In the genomic region with DNA sequence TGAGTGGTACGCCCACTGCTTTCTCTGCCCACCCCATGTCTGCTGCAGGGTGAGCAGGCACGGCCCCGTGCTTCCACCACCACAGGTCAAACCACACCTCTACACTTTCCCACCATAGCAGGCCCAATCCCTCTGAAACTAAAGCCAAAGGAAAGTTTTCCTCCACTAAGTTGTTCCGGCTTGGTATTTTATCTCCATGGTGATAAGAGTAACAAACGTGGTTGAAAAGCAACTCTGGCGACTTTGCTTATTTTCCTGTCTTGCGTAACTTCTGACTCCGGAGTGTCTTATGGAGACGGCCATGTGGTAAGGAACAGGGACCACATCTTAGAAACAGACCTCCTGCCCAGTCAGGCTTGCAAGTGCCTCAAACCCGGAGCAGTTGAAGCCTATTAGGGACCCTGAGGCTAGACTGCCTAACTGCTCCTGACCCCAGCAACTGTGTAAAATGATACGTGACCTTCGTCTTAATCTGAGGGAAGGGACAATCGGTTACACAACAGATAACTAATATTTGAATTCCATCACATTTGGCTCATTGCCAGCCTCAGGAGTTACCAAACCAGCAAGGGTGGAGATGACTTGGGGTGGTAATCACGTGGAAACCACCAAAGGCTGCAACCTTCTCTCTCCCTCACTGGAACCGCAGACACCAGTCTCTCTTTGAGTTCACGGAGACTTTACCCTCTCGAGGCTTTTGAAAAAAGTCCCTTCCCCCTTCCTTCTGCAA, we compare ENCODE assay signal across 9 mouse cellular contexts. TPM values are rescaled to one million over a fixed set of nuclear protein-coding genes. Genes with fewer than 3 reads are reported as not detected.
A peak's percentile ranks its signal among the peaks of the same experiment; 100 is the strongest.
DNase-seq lines count a peak whose midpoint lies in the region; ATAC-seq lines count a peak whose summit lies in the region.
"Had no signal": no experiment of that assay in that cellular context is flagged by ENCODE, and none has a peak within 500 bp of the region (broad histone marks: within the 10 kb centered on the region; RNA-seq: fewer than 3 reads in every experiment).

No protein-coding gene starts in this region.

- ATAC-seq in embryonic facial prominence, embryonic 14.5 days (ENCODE audit: low read depth) = peak; percentile 50; the same call in 1 of the 2 replicates
- ATAC-seq in intestine, embryonic 14.5 days (replicated peaks; ENCODE audit: low FRiP score, low TSS enrichment, low read depth) = peak; percentile 29
- ATAC-seq in megakaryocyte progenitor cell, adult 5-6 weeks (replicated peaks; ENCODE audit: poor library complexity) = peak; percentile 61
- ATAC-seq in hindbrain, embryonic 14.5 days (ENCODE audit: low FRiP score) = no peak

- intact Hi-C loops in left cerebral cortex, postnatal 10 days (cut with DNase I) = no loop called here

- H3K9ac ChIP-seq in embryonic facial prominence, embryonic 14.5 days (ENCODE audit: low read depth, low read length) = no peak overlapping the region
- H3K9ac ChIP-seq in intestine, embryonic 14.5 days (ENCODE audit: low read length) = no peak overlapping the region
- H3K9ac ChIP-seq in hindbrain, embryonic 14.5 days = no peak overlapping the region
- H3K9ac ChIP-seq: embryonic facial prominence, embryonic 13.5 days had no signal

- no peak overlapping the region for H3K4me2 ChIP-seq in embryonic facial prominence, embryonic 14.5 days (ENCODE audit: low read depth, low read length)
- H3K4me2 ChIP-seq in intestine, embryonic 14.5 days (ENCODE audit: low read length) = no peak overlapping the region
- H3K4me2 ChIP-seq in hindbrain, embryonic 14.5 days (replicated peaks) = no peak overlapping the region
- H3K4me2 ChIP-seq: embryonic facial prominence, embryonic 13.5 days had no signal

- DNase-seq in embryonic facial prominence, embryonic 14.5 days (ENCODE audit: low spot score) = peak; percentile 54
- no peak for DNase-seq in embryonic facial prominence, embryonic 10.5 days (ENCODE audit: low spot score)
- peak; percentile 86 for DNase-seq in ZHBTc4 (ENCODE audit: low read depth, low spot score)
- DNase-seq in intestine, embryonic 14.5 days (ENCODE audit: low spot score) = peak; percentile 72
- no peak for DNase-seq in left cerebral cortex, adult 18-20 months (ENCODE audit: low spot score in 2 of 2)
- no peak for DNase-seq in left cerebral cortex, postnatal 10 days (ENCODE audit: extremely low spot score in 1 of 2, low spot score in 2 of 2)
- DNase-seq in hindbrain, embryonic 14.5 days (ENCODE audit: low spot score) = no peak

- no peaks in the 10 kb centered on the region for H3K4me1 ChIP-seq in embryonic facial prominence, embryonic 14.5 days (ENCODE audit: control insufficient read depth, insufficient read depth, low read length)
- peaks cover 21% of the 10 kb centered on the region; the same call in 1 of the 2 replicates for H3K4me1 ChIP-seq in embryonic facial prominence, embryonic 10.5 days
- no peaks in the 10 kb centered on the region for H3K4me1 ChIP-seq in intestine, embryonic 14.5 days (replicated peaks; ENCODE audit: control insufficient read depth, insufficient read depth, low read length)
- H3K4me1 ChIP-seq in hindbrain, embryonic 14.5 days (replicated peaks; ENCODE audit: control insufficient read depth, insufficient read depth, low read length) = no peaks in the 10 kb centered on the region

- no peak overlapping the region for H3K4me3 ChIP-seq in embryonic facial prominence, embryonic 14.5 days (ENCODE audit: low read depth, low read length)
- no peak overlapping the region for H3K4me3 ChIP-seq in embryonic facial prominence, embryonic 10.5 days
- H3K4me3 ChIP-seq in intestine, embryonic 14.5 days (ENCODE audit: low read depth, low read length) = no peak overlapping the region
- no peak overlapping the region for H3K4me3 ChIP-seq in hindbrain, embryonic 14.5 days (replicated peaks; ENCODE audit: low read length)
- H3K4me3 ChIP-seq: embryonic facial prominence, embryonic 13.5 days had no signal

- H3K9me3 ChIP-seq in embryonic facial prominence, embryonic 14.5 days (ENCODE audit: control insufficient read depth, low read length) = no peaks in the 10 kb centered on the region
- H3K9me3 ChIP-seq in embryonic facial prominence, embryonic 10.5 days = no peaks in the 10 kb centered on the region
- H3K9me3 ChIP-seq in intestine, embryonic 14.5 days (ENCODE audit: control insufficient read depth, low read length) = no peaks in the 10 kb centered on the region
- no peaks in the 10 kb centered on the region for H3K9me3 ChIP-seq in hindbrain, embryonic 14.5 days (ENCODE audit: control insufficient read depth, low read length)
- H3K9me3 ChIP-seq: embryonic facial prominence, embryonic 13.5 days had no signal

- H3K27me3 ChIP-seq in embryonic facial prominence, embryonic 14.5 days (replicated peaks; ENCODE audit: control insufficient read depth, insufficient read depth, low read length) = no peaks in the 10 kb centered on the region
- no peaks in the 10 kb centered on the region for H3K27me3 ChIP-seq in embryonic facial prominence, embryonic 10.5 days (replicated peaks; ENCODE audit: low read depth, poor library complexity, severe bottlenecking)
- H3K27me3 ChIP-seq in intestine, embryonic 14.5 days (replicated peaks; ENCODE audit: control insufficient read depth, insufficient read depth, low read length) = no peaks in the 10 kb centered on the region
- H3K27me3 ChIP-seq in hindbrain, embryonic 14.5 days (ENCODE audit: control insufficient read depth, insufficient read depth, low read length) = no peaks in the 10 kb centered on the region
- H3K27me3 ChIP-seq: embryonic facial prominence, embryonic 13.5 days had no signal

- H3K27ac ChIP-seq in embryonic facial prominence, embryonic 14.5 days (replicated peaks; ENCODE audit: low read depth, low read length) = no peak overlapping the region
- no peak overlapping the region for H3K27ac ChIP-seq in embryonic facial prominence, embryonic 10.5 days (replicated peaks)
- no peak overlapping the region for H3K27ac ChIP-seq in intestine, embryonic 14.5 days (ENCODE audit: low read depth)
- no peak overlapping the region for H3K27ac ChIP-seq in hindbrain, embryonic 14.5 days
- H3K27ac ChIP-seq: embryonic facial prominence, embryonic 13.5 days had no signal

- no peaks in the 10 kb centered on the region for H3K36me3 ChIP-seq in embryonic facial prominence, embryonic 14.5 days (ENCODE audit: control insufficient read depth, insufficient read depth, low read length)
- no peaks in the 10 kb centered on the region for H3K36me3 ChIP-seq in embryonic facial prominence, embryonic 10.5 days (replicated peaks)
- no peaks in the 10 kb centered on the region for H3K36me3 ChIP-seq in intestine, embryonic 14.5 days (ENCODE audit: control insufficient read depth, insufficient read depth, low read length)
- H3K36me3 ChIP-seq in hindbrain, embryonic 14.5 days (replicated peaks; ENCODE audit: control insufficient read depth, insufficient read depth) = no peaks in the 10 kb centered on the region
- H3K36me3 ChIP-seq: embryonic facial prominence, embryonic 13.5 days had no signal

- 48% methylated on average over 17 of the region's 17 CpGs for WGBS in embryonic facial prominence, embryonic 14.5 days
- WGBS in embryonic facial prominence, embryonic 10.5 days = 67% methylated on average over 17 of the region's 17 CpGs
- 46% methylated on average over 17 of the region's 17 CpGs for WGBS in intestine, embryonic 14.5 days
- 77% methylated on average over 17 of the region's 17 CpGs for WGBS in hindbrain, embryonic 14.5 days

RNA-seq across cellular contexts. Expression of gene Clstn3, which starts 13.5 kb away (rescaled TPM):
- polyA plus RNA-seq in embryonic facial prominence, embryonic 14.5 days (2014; fragmentation: Nextera tagmentation; extraction: Ambion mirVana) = 7.7 and 9.7 TPM in 2 replicates
- polyA plus RNA-seq in embryonic facial prominence, embryonic 10.5 days (2016; fragmentation: Nextera tagmentation; extraction: Ambion mirVana) = 5.5 and 8.7 TPM in 2 replicates
- 4.7 and 5.4 TPM in 2 replicates for polyA plus RNA-seq in intestine, embryonic 14.5 days (2014; fragmentation: Nextera tagmentation; extraction: Ambion mirVana)
- total RNA-seq in megakaryocyte progenitor cell, adult 5-6 weeks (2015) = 5.1 and 8.7 TPM in 2 replicates
- 6.8 and 10.4 TPM in 2 replicates for total RNA-seq in megakaryocyte progenitor cell, adult 5-6 weeks (2017)
- 100 to 1,000 TPM; 358 to 362 TPM for total RNA-seq in left cerebral cortex, adult 18-20 months (2021)
- total RNA-seq in left cerebral cortex, postnatal 10 days (2021) = 100 to 1,000 TPM; 333 TPM
- polyA plus RNA-seq in hindbrain, embryonic 14.5 days (2014; fragmentation: Nextera tagmentation; extraction: Ambion mirVana) = 94.2 and 110 TPM in 2 replicates

RNA-seq across cellular contexts. Expression of gene C1rl, which starts 14.8 kb away (rescaled TPM):
- 0.31 and 0.39 TPM in 2 replicates for polyA plus RNA-seq in embryonic facial prominence, embryonic 14.5 days (2014; fragmentation: Nextera tagmentation; extraction: Ambion mirVana)
- 0.42 and 0.47 TPM in 2 replicates for polyA plus RNA-seq in embryonic facial prominence, embryonic 10.5 days (2016; fragmentation: Nextera tagmentation; extraction: Ambion mirVana)
- polyA plus RNA-seq in intestine, embryonic 14.5 days (2014; fragmentation: Nextera tagmentation; extraction: Ambion mirVana) = 0.92 and 1.1 TPM in 2 replicates
- 3.3 and 3.5 TPM in 2 replicates for total RNA-seq in megakaryocyte progenitor cell, adult 5-6 weeks (2015)
- total RNA-seq in megakaryocyte progenitor cell, adult 5-6 weeks (2017) = 5.6 and 6.8 TPM in 2 replicates
- total RNA-seq in left cerebral cortex, adult 18-20 months (2021) = under 1 TPM; 0.19 to 0.42 TPM
- under 1 TPM; 0.21 to 0.30 TPM for total RNA-seq in left cerebral cortex, postnatal 10 days (2021)
- polyA plus RNA-seq in hindbrain, embryonic 14.5 days (2014; fragmentation: Nextera tagmentation; extraction: Ambion mirVana) = 0.31 and 0.46 TPM in 2 replicates

RNA-seq across cellular contexts. Expression of gene C1ra, which starts 34.1 kb away (rescaled TPM):
- polyA plus RNA-seq in embryonic facial prominence, embryonic 14.5 days (2014; fragmentation: Nextera tagmentation; extraction: Ambion mirVana) = 2.8 and 3.4 TPM in 2 replicates
- polyA plus RNA-seq in embryonic facial prominence, embryonic 10.5 days (2016; fragmentation: Nextera tagmentation; extraction: Ambion mirVana) = 0.13 TPM in 1 of 2 replicates, not detected in the other
- polyA plus RNA-seq in intestine, embryonic 14.5 days (2014; fragmentation: Nextera tagmentation; extraction: Ambion mirVana) = 1.7 and 1.8 TPM in 2 replicates
- total RNA-seq in megakaryocyte progenitor cell, adult 5-6 weeks (2015) = 2.8 and 3.3 TPM in 2 replicates
- 3.5 and 4.0 TPM in 2 replicates for total RNA-seq in megakaryocyte progenitor cell, adult 5-6 weeks (2017)
- 1 to 10 TPM; 2.2 to 2.9 TPM for total RNA-seq in left cerebral cortex, adult 18-20 months (2021)
- total RNA-seq in left cerebral cortex, postnatal 10 days (2021) = 1 to 10 TPM in 1 of 2 experiments, under 1 TPM in 1; 0.99 to 1.2 TPM
- 0.20 and 0.26 TPM in 2 replicates for polyA plus RNA-seq in hindbrain, embryonic 14.5 days (2014; fragmentation: Nextera tagmentation; extraction: Ambion mirVana)

Comparison
In these comparisons a context has a peak if more than half of its experiments do, and no peak if none do; other contexts are left out.
1. DNase-seq: peak in embryonic facial prominence, embryonic 14.5 days (single experiment), ZHBTc4 (single experiment) and intestine, embryonic 14.5 days (single experiment); none in embryonic facial prominence, embryonic 10.5 days (single experiment), left cerebral cortex, adult 18-20 months (0 of 2), left cerebral cortex, postnatal 10 days (0 of 2) and hindbrain, embryonic 14.5 days (single experiment).